Mouse (Mus musculus) brain, embryonic 14.5 days (tissue): ENCODE results near the gene Nup214.

Source experiments
- CTCF ChIP-seq: fragments of 200-500 bp; IDR thresholded peaks from 2 replicates; pipeline ENCODE4 v1.5.1; 2012; ENCODE audit warnings: inconsistent platforms, mild to moderate bottlenecking, moderate library complexity, borderline replicate concordance; ENCODE audit not compliant: insufficient read depth, insufficient read length; ENCODE audit errors: extremely low read depth
- POLR2A ChIP-seq: fragments of 200-500 bp; IDR thresholded peaks from 2 replicates; pipeline ENCODE4 v1.6.1; 2012; ENCODE audit warnings: mild to moderate bottlenecking, inconsistent platforms, borderline replicate concordance; ENCODE audit not compliant: poor library complexity, insufficient read depth, insufficient read length, severe bottlenecking; ENCODE audit errors: extremely low read depth

DNA sequence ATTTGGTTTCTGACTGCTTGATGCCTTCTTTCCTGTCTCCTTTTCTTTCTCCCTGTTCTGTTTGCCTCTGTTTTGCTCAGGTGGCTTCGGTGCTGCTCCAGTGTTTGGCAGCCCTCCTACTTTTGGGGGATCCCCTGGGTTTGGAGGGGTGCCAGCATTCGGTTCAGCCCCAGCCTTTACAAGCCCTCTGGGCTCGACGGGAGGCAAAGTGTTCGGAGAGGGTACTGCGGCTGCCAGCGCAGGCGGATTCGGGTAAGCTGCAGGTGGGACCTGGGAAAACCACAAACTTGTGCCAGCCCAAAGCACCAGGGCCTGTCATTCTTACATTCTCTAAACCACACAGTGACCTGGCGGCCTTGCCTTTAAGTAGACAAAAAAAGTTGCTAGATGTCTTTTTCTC lies 73.1 kb downstream of the Nup214 start:
- TF ChIP-seq POLR2A (no peak), CTCF (no peak)
